Mouse (Mus musculus) right cerebral cortex, postnatal 14 days (tissue): ENCODE measurements at regions not wholly inside any gene's neighbourhood (a gene's known extent, or its start where the extent isn't known, plus 50 kb on each side); places are given as distances from the start of the nearest gene placed in this dataset.
"Not testable (repeated sequence)": the region's sequence is repeated elsewhere in the genome, so short reads cannot be mapped to it uniquely, and the experiment has no call there.

ENCODE experiments used
- DNase-seq: peaks from one replicate; pipeline ENCODE4 v3.0.0; 2022

DNA sequence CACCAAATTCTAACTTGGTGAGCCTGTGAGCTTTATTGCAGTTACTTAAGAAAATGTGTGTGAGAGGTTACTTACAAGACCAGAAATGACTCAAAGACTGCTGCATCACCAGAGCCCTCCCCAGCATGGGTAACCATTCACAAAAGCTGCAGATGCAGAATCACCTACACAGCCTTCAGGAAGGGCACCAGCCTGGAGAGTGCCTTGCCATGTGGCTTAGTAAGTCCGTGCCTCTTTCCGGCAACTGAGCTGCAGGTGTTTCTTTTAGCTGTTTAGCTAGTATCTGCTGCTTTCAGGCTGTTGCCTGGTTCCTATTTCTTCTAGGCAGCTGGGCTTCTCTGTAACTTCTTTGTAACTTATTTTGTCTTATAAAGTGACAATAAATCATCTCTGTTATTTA is 213.2 kb upstream of the Stxbp6 start:
- DNase-seq = no peak

DNA sequence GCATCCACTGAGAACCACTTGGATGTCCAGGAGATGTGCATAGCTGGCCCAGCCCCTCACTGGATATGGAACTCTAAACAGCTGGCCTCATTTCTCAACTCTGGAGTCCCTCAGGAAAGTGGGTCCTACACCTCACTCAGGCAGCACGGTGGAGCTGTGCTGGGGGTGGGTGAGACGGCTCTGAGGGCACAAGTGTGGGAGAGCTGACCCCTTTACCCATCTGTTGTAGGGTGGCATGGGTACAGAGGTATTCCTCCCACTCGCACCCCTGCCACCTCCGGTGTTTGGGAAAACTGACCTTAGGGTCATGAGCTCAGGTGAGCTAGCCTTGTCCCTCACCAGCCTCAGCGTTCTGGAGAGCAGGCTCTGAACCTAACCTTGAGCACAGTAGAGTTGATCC is 181.8 kb upstream of the Stxbp6 start:
- no peak for DNase-seq

DNA sequence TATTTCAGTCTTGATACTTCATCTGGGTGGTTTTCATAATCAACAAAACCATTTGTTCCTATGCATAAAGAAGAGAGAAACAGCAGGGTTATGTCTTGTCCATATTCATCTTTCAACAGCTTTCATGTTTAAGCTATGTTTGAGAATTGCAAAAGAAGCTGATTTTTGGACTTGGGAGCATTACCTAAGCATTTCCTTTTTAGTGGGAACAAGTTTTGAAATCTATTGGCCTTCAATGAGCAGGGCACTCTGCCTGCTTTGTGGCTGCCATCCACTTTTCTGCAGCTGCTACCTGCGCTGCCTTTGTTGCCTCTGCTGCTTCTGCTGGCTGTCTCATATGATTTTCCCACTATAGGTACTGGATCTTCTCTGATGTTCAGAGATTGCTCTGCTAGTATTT is 136.6 kb upstream of the Stxbp6 start:
- DNase-seq = no peak

DNA sequence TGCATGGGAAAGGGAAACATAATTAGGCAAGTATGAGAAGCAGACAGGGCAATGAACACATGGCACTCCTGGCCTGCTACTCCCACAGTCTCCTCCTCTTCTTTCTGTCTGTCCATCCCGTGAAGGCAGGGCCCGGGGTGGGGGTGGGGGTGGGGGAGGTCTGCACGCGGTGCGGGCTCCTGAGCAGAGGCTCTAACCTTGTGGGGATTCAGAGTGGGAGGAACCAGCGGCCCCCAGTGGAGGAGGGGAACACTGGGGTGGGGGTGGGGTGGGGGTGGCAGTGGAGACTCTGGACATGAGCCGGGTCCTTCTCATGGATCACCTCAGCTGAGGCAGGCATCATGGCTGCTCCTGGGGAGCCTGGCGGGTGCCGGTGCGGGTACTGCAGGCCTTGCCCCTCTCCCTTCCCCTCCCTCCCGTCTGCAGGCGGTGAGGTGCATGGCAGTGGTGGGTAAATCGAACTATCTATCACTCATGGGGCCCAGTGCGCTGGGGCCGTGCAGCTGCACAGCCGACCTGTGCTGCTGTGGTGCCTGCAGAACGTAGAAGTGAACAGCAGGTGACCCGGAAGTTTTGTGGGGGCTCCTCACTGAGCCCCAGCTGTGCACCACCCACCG is 120.9 kb upstream of the Stxbp6 start:
- DNase-seq = no peak

DNA sequence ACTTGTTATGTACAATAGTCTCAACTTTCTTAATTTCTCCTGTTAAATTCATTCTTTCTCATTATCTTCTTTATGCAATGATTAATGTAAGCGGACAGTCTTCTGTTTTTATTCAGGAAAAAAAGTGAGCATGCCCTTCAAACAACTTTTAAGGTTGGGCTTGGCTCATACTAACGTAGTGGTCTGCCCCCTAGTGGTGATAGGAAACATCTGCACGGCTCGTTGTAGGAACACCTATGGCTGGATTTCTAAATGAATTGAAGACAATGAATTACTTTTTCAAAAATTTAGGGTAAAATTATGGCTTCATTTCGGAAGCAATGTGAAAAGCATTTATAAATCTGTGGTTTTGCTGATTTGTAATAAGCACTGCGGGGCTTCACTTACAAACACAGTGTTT is 112.6 kb upstream of the Stxbp6 start:
- peak; percentile 9 for DNase-seq

DNA sequence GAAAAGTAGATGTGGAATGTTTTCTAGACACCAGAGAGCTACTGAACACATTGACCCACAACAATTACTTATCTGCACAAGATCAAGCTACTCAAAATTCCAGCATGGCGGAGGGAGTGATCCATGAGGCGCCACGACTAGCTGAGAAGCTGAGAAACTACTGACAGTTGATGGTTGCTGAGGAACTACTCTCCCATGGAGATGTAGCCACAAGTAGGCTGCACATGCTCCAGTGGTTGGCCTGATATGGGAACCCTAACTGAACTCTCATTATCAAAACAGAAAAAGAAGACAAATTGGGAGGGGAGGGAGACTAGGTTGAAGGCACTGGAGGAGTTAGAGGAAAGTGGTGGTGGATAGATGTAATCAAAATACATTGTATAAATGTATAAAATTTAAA is 110.0 kb upstream of the Stxbp6 start:
- no peak for DNase-seq

DNA sequence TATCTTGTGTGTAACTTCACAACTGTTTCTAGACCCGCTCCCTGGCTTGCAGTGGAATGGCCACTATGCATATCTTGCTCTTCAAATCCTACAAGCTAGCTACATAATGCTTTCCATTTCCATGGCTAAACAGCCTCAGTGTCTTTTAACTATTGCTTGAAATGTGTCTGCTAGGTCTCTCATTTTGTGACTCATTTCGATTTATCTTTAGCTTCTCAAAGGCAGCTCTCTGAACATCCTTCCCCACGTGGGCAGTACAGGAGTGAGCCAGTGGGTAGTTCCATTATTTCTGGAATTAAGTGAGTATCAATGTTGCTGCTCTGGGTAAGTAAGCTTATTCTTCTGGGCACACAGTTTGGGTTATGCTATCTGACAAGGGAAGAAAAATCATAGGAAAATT is 102.9 kb upstream of the Stxbp6 start:
- no peak for DNase-seq

DNA sequence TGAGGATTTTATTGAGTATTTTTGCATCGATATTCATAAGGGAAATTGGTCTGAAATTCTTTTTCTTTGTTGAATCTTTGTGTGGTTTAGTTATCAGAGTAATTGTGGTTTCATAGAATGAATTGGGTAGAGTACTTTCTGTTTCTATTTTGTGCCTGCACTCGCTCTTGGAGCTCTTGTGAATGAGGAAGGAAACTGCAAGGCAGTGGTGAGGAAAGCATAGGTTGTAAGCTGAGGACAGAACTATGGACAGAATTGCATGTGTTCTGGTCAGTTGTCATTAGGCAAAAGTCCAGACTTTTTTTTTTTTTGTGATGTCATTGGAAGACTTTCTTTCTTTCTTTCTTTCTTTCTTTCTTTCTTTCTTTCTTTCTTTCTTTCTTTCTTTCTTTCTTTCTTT is 100.8 kb upstream of the Stxbp6 start:
- DNase-seq = not testable (repeated sequence)

DNA sequence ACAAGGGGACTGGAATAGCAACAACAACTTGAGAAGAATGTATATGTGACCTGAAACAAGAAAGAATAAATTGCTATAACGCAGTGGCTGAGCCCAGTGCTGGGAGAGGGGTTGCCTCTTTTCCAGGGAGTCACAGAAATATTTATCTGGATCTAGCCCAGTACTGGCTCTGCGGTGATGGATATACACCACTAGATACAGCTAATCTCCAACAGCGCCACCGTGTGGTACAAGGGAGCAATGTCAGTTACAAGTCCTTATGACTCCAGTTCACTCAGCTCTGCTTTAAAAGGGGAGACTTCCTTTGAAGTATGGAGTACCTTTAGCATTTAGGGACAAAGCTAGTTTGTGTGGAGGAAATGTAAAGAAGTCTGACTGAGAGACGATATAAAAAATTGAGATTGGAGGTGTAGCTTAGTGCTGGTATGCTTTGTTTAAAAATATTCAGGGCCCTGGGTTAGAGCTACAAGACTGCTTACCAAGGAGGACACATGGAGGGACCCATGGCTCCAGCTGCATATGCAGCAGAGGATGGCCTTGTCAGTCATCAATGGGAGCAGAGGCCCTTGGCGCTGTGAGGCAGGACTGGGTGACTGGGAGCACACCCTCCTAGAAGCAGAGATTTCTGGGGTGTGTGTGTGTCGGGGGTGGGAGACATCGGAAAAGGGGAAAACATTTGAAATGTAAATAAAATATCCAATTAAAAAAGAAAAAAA is 97.6 kb upstream of the Stxbp6 start:
- DNase-seq = peak; percentile 82

DNA sequence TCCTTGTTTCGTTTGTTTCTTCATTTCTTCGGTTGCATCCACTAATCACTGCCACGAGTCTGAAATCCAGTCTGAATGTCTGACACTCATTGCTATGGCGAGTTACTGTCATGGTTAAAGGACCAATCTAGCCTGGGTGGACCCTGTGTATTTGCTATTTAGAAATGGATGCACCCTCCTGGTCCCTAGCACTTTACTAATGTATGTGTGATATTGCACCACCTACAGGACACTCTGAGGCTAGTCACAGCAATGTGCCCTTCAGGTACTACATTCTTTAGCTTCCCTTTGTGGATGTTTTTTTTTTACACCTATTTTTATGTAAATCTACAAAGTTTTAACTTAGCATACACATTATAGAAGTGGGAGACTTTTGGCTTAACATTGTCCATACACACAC is 87.5 kb upstream of the Stxbp6 start:
- DNase-seq = no peak

DNA sequence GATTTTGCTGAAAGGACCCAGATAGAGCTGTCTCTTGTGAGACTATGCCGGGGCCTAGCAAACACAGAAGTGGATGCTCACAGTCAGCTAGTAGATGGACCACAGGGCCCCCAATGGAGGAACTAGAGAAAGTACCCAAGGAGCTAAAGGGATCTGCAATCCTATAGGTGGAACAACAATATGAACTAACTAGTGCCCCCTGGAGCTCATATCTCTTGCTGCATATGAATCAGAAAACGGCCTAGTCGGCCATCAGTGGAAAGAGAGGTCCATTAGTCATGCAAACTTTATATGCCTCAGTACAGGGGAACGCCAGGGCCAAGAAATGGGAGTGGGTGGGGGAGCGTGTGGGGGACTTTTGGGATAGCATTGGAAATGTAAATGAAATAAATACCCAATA is 87.1 kb upstream of the Stxbp6 start:
- not testable (repeated sequence) for DNase-seq

DNA sequence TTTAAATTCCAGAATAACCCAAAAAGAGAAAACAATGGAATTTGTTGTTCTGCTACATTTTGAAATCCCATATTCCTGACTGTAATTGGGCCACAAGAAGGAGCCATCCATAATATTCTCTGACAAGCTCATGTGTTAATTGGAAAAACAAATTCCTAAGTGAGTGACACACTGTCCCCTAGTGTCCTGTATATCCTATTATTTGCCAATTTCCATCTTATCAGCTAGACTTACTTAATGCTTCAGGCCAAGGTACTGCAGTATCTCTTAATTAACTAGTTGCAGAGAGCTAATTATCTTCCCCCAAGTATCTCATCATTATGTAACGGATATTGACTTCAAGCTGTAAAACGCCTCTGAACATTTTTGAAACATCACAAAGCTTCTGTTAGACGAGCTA is 84.5 kb upstream of the Stxbp6 start:
- no peak for DNase-seq

DNA sequence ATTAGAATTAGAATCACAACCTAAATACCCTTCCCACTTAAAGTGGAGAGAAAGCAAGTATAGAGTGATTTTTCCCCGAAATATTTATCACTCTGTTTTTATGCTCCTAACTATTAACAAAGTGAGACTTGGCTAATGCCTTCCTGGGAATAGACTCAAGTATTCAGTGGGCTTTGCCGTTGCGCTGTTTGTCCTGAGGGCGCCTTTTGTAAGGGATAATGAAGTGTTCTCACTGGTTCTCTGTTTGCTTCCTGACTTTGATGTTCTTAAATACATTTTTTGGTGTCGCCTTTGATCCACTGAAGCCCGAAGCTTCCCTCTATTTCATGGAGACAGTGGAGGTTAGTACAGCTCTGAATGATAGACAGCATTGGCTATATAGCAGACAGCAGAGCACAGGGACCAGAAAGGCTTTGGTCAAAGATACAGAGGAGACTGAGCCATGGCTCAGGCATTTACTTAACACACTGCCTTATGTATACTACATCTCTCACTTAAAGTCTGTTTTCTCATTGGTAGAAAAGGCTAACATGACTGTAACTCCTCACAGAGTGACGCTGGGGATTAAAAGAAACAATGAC is 63.0 kb upstream of the Stxbp6 start:
- no peak for DNase-seq

DNA sequence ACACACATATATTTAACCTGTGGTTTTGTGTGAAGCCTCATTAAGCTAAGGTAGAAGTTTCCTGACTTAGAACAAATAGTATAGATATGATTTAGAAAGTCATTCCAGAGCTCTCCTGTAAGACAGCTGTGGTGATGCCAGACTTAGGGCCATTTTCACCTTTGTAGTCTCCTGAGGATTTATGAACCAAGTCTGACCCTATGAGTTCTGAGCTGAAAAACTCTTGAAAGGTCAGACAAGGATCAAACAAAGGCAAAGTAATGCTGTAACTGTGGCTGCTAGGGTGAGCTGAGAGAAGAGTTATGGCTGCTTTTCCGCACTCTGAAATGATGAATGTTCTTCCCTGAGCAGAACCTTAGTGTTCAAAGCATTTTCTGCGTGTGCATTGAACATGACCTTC is 58.9 kb upstream of the Stxbp6 start:
- DNase-seq = no peak

DNA sequence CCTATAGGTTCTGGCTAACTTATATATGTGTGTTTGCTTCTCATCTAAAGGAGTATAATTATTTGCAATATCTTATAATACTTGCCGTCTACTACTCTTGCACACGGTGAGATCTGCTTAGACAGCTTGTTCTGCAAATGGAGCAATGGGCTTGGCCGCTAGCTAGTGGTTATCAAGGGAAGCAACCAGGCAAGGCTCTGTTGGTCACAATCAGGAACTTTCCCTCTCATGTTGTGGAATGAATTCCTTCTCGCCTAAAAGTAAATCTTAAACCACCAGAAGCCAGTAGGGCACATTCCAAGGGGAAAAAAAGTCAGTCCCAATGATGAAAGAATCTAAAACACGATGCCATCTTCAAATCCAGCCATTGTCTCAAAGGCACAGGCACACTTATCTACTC is 56.6 kb upstream of the Stxbp6 start:
- no peak for DNase-seq

DNA sequence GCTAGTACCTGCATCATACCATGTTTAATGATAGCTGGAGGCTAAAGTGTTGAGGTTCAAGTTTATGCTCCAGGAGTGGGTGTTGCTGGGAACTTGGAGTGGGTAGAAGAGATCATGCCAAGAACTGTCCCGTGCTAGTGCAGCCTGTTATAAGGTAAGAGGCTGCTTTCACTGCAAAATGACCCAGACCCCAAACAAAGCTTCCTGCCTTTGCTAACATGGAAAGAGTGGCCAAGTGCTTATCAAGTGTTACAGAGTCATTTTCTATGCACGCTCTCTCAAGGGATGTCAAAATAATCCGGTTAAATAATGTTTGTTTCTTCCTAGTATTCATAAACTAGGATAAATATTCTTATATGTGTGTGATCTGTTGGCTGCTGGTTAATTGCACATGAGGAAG is 51.4 kb upstream of the Stxbp6 start:
- no peak for DNase-seq
